30 mouse cellular contexts compared by ENCODE assay signal in the genomic region with DNA sequence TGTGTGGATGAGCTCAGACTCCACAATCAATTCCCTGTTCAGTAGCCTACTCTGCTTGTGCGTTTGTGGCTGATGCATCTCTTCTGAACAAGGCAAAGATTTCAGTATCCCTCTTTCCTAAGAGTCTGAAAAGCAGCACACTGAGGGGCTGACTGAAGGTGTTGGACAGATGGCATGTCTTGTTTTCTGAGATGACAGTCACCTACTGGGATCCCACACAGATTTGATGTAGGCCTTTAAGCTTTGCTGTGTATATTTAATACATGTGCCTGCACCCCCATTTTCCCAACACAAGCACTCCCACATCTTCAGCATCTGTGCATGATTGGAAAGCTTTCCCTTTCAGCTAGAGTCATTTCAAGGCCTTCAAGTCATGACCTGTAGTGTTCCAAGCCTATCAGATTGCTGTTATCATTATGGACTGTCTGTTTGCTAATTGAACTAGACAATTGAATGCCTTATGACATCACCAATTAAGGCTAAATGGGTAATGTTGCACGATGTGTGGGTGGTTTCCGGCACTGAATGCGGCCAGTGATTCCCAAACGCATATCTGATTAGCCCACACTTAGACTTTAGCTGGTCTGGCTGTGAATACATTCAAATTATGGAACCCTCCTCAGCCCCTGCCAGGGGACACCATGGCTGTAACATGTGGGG. TPM values are rescaled to one million over a fixed set of nuclear protein-coding genes. Genes with fewer than 3 reads are reported as not detected.
DNase-seq lines count a peak whose midpoint lies in the region; ATAC-seq and TF ChIP-seq lines count a peak whose summit lies in the region.
"Had no signal": no experiment of that assay in that cellular context is flagged by ENCODE, and none has a peak within 500 bp of the region (broad histone marks: within the 10 kb centered on the region; RNA-seq: fewer than 3 reads in every experiment).

No protein-coding gene starts in this region.

- no peaks in the 10 kb centered on the region for H3K27me3 ChIP-seq in liver, postnatal 0 days (ENCODE audit: insufficient read depth, low read length)
- H3K27me3 ChIP-seq: embryonic facial prominence, embryonic 13.5 days; forebrain, embryonic 13.5 days; hindbrain, embryonic 13.5 days; kidney, embryonic 15.5 days; limb, embryonic 15.5 days; liver, embryonic 13.5 days; midbrain, embryonic 13.5 days; neural tube, embryonic 13.5 days had no signal

- no peak overlapping the region for H3K9ac ChIP-seq in liver, postnatal 0 days (replicated peaks)
- H3K9ac ChIP-seq: embryonic facial prominence, embryonic 13.5 days; forebrain, embryonic 13.5 days; hindbrain, embryonic 13.5 days; kidney, embryonic 15.5 days; limb, embryonic 15.5 days; liver, embryonic 13.5 days; midbrain, embryonic 13.5 days; neural tube, embryonic 13.5 days had no signal

- DNase-seq in frontal cortex, postnatal 25 days (ENCODE audit: low spot score in 2 of 2) = no peak
- peak; percentile 12 to 17 for DNase-seq in right cerebral cortex, adult 2 months (ENCODE audit: low spot score in 2 of 2)
- no peak for DNase-seq in right cerebral cortex, postnatal 25 days
- peak; percentile 32 for DNase-seq in retina, embryonic 14.5 days (ENCODE audit: low spot score)
- DNase-seq in liver, postnatal 0 days = no peak
- DNase-seq: adrenal gland, postnatal 14 days; cerebellum, adult 18-20 months; cerebellum, postnatal 10 days; gastrocnemius, postnatal 14 days; heart, postnatal 36 days; kidney, adult 11 months; kidney, postnatal 25 days; liver, embryonic 13.5 days; lung, adult 2 months; lung, postnatal 10 days; thymus, adult 18-20 months; thymus, postnatal 25 days had no signal

- no peak overlapping the region for H3K4me2 ChIP-seq in liver, postnatal 0 days (ENCODE audit: low read depth, low read length)
- H3K4me2 ChIP-seq: embryonic facial prominence, embryonic 13.5 days; forebrain, embryonic 13.5 days; heart, embryonic 11.5 days; hindbrain, embryonic 13.5 days; kidney, embryonic 15.5 days; limb, embryonic 15.5 days; liver, embryonic 13.5 days; midbrain, embryonic 13.5 days; neural tube, embryonic 13.5 days had no signal

- ATAC-seq in frontal cortex, adult (ENCODE audit: low TSS enrichment) = peak; percentile 50; the same call in 1 of the 2 replicates
- no peak for ATAC-seq in liver, postnatal 0 days
- ATAC-seq in erythroblast, adult 5-6 weeks (replicated peaks; ENCODE audit: low FRiP score, poor library complexity, severe bottlenecking) = no peak
- ATAC-seq: forebrain, embryonic 13.5 days; midbrain, embryonic 13.5 days had no signal

- no peak for TF ChIP-seq CTCF in liver, postnatal 0 days (IDR thresholded peaks at IDR 0.05; ENCODE audit: low read depth)

- no peak overlapping the region for H3K27ac ChIP-seq in liver, postnatal 0 days (ENCODE audit: low read depth)
- H3K27ac ChIP-seq: embryonic facial prominence, embryonic 13.5 days; forebrain, embryonic 13.5 days; hindbrain, embryonic 13.5 days; kidney, embryonic 15.5 days; limb, embryonic 15.5 days; liver, embryonic 13.5 days; macrophage; midbrain, embryonic 13.5 days; neural tube, embryonic 13.5 days had no signal

- WGBS in liver, postnatal 0 days (ENCODE audit: insufficient replicate concordance) = 75% methylated on average over 5 of the region's 5 CpGs

- H3K4me3 ChIP-seq in liver, postnatal 0 days (ENCODE audit: low read depth, low read length) = no peak overlapping the region
- H3K4me3 ChIP-seq: embryonic facial prominence, embryonic 13.5 days; erythroblast, embryonic 14.5 days; forebrain, embryonic 13.5 days; hindbrain, embryonic 13.5 days; kidney, embryonic 15.5 days; limb, embryonic 15.5 days; liver, embryonic 13.5 days; midbrain, embryonic 13.5 days; neural tube, embryonic 13.5 days had no signal

- H3K36me3 ChIP-seq in liver, postnatal 0 days (replicated peaks; ENCODE audit: insufficient read depth, low read length) = no peaks in the 10 kb centered on the region
- H3K36me3 ChIP-seq: embryonic facial prominence, embryonic 13.5 days; G1E; hindbrain, embryonic 13.5 days; kidney, embryonic 15.5 days; limb, embryonic 15.5 days; liver, embryonic 13.5 days; midbrain, embryonic 13.5 days; neural tube, embryonic 13.5 days had no signal

- H3K9me3 ChIP-seq in liver, postnatal 0 days (ENCODE audit: low read length) = no peaks in the 10 kb centered on the region
- H3K9me3 ChIP-seq: embryonic facial prominence, embryonic 13.5 days; forebrain, embryonic 13.5 days; G1E; hindbrain, embryonic 13.5 days; kidney, embryonic 15.5 days; limb, embryonic 15.5 days; liver, embryonic 13.5 days; midbrain, embryonic 13.5 days; neural tube, embryonic 13.5 days had no signal

- no peaks in the 10 kb centered on the region for H3K4me1 ChIP-seq in liver, postnatal 0 days (ENCODE audit: insufficient read depth)
- H3K4me1 ChIP-seq: embryonic facial prominence, embryonic 13.5 days; forebrain, embryonic 13.5 days; hindbrain, embryonic 13.5 days; limb, embryonic 15.5 days; midbrain, embryonic 13.5 days; neural tube, embryonic 13.5 days had no signal

- TF ChIP-seq EP300 in liver, postnatal 0 days (IDR thresholded peaks at IDR 0.05; ENCODE audit: low read depth) = no peak

RNA-seq across cellular contexts. Expression of a gene that starts 9.2 kb away (rescaled TPM):
- 17.1 and 17.3 TPM in 2 replicates for polyA plus RNA-seq in liver, postnatal 0 days (2015; fragmentation: Nextera tagmentation; extraction: Ambion mirVana)
- total RNA-seq in erythroblast, adult 5-6 weeks (2015; ENCODE audit: low replicate concordance) = 0.77 and 0.84 TPM in 2 replicates
- 1.1 and 1.4 TPM in 2 replicates for total RNA-seq in erythroblast, adult 5-6 weeks (2017; ENCODE audit: low replicate concordance)
- polyA plus RNA-seq: erythroblast, embryonic 14.5 days had no signal

Comparison
In these comparisons a context has a peak if more than half of its experiments do, and no peak if none do; other contexts are left out.
1. DNase-seq: peak in right cerebral cortex, adult 2 months (2 of 2) and retina, embryonic 14.5 days (single experiment); none in frontal cortex, postnatal 25 days (0 of 2), right cerebral cortex, postnatal 25 days (single experiment) and liver, postnatal 0 days (single experiment).